In the genomic region with DNA sequence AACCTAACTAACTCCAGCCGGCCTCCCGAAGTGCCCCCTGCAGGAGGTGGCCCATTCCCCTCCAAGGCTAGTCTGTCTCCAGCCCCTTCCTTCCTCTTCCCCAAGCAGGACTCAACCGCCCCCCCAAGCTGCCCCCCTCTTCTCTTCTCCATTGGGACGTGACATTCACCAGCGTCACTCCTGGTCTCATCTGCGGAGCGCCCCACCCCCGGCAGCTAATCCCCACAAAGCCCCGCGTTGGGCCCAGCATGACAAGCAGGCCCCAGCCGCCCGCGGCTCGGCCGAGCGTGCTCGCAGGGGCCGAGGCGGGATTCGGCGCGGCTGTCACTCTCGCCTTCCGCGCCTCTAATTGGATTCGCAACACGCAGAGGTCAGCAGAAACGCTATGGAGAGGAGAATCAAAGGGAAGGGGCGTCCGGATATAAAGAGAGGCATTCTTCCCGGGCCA, we compare ENCODE assay signal across 9 mouse cellular contexts.
DNase-seq lines count a peak whose midpoint lies in the region; ATAC-seq and TF ChIP-seq lines count a peak whose summit lies in the region.
"Had no signal": no experiment of that assay in that cellular context is flagged by ENCODE, and none has a peak within 500 bp of the region (broad histone marks: within the 10 kb centered on the region; RNA-seq: fewer than 3 reads in every experiment).

No protein-coding gene starts in this region.

- peak overlapping the region; percentile 51 for H3K9ac ChIP-seq in kidney, embryonic 14.5 days (ENCODE audit: low read depth, low read length)
- H3K9ac ChIP-seq in neural tube, embryonic 15.5 days (replicated peaks): peak overlapping the region; percentile 36

- H3K9me3 ChIP-seq in kidney, embryonic 14.5 days (ENCODE audit: control insufficient read depth, low read length): no peaks in the 10 kb centered on the region
- H3K9me3 ChIP-seq in neural tube, embryonic 15.5 days (replicated peaks): no peaks in the 10 kb centered on the region

- peak overlapping the region; percentile 20 for H3K4me3 ChIP-seq in kidney, embryonic 14.5 days (ENCODE audit: low read length)
- no peak overlapping the region for H3K4me3 ChIP-seq in kidney, adult 2 months (ENCODE audit: insufficient read depth, low read depth, low read length)
- peak overlapping the region; percentile 16 for H3K4me3 ChIP-seq in neural tube, embryonic 15.5 days (replicated peaks)

- 1% methylated on average over 31 of the region's 31 CpGs for WGBS in kidney, embryonic 14.5 days
- WGBS in kidney, adult 2 months: 12% methylated on average over 30 of the region's 31 CpGs
- 2% methylated on average over 31 of the region's 31 CpGs for WGBS in neural tube, embryonic 15.5 days

- no peaks in the 10 kb centered on the region for H3K27me3 ChIP-seq in kidney, embryonic 14.5 days (ENCODE audit: control insufficient read depth, insufficient read depth, low read length)
- no peaks in the 10 kb centered on the region for H3K27me3 ChIP-seq in kidney, adult 2 months (replicated peaks; ENCODE audit: control insufficient read depth, insufficient read depth, low read length)
- no peaks in the 10 kb centered on the region for H3K27me3 ChIP-seq in neural tube, embryonic 15.5 days (replicated peaks)
- H3K27me3 ChIP-seq: Patski had no signal

- TF ChIP-seq CTCF in kidney, adult 2 months (conservative IDR thresholded peaks at IDR 0.05; ENCODE audit: insufficient read depth, insufficient read length, low read depth, low read length): no peak

- H3K36me3 ChIP-seq in kidney, embryonic 14.5 days (ENCODE audit: control insufficient read depth, insufficient read depth, low read length): no peaks in the 10 kb centered on the region
- H3K36me3 ChIP-seq in kidney, adult 2 months (ENCODE audit: control insufficient read depth, insufficient read depth, low read length): no peaks in the 10 kb centered on the region
- no peaks in the 10 kb centered on the region; the same call in 1 of the 2 replicates for H3K36me3 ChIP-seq in neural tube, embryonic 15.5 days

- no peak for DNase-seq in kidney, adult 2 months
- peak; percentile 86 for DNase-seq in embryo, embryonic 10 days (ENCODE audit: low spot score)
- peak; percentile 29 to 51 for DNase-seq in heart, postnatal 14 days
- peak; percentile 43 for DNase-seq in liver
- DNase-seq in spleen, postnatal 4 days (ENCODE audit: low spot score in 2 of 2): no peak

- TF ChIP-seq POLR2A in kidney, adult 2 months (IDR thresholded peaks at IDR 0.05; ENCODE audit: low read depth, low read length): no peak

- ATAC-seq in kidney, embryonic 14.5 days (ENCODE audit: low FRiP score, low TSS enrichment): peak; percentile 72
- peak; percentile 54; the same call in 1 of the 2 replicates for ATAC-seq in neural tube, embryonic 15.5 days (ENCODE audit: low FRiP score)
- no peak for ATAC-seq in monocyte, adult 5-6 weeks (replicated peaks; ENCODE audit: insufficient number of reproducible peaks, low FRiP score, low TSS enrichment, poor library complexity, severe bottlenecking)
- ATAC-seq: Patski had no signal

- intact Hi-C loops in heart, postnatal 14 days (cut with DNase I): no loop called here

- H3K4me2 ChIP-seq in kidney, embryonic 14.5 days (replicated peaks; ENCODE audit: low read depth, low read length): peak overlapping the region; percentile 50
- peak overlapping the region; percentile 54 for H3K4me2 ChIP-seq in neural tube, embryonic 15.5 days

- H3K27ac ChIP-seq in kidney, embryonic 14.5 days (ENCODE audit: low read depth, low read length): peak overlapping the region; percentile 55; the same call in 1 of the 2 replicates
- no peak overlapping the region for H3K27ac ChIP-seq in kidney, adult 2 months (ENCODE audit: insufficient read depth, low read depth, low read length)
- H3K27ac ChIP-seq in neural tube, embryonic 15.5 days (replicated peaks): peak overlapping the region; percentile 82

- H3K4me1 ChIP-seq in kidney, embryonic 14.5 days (ENCODE audit: control insufficient read depth, insufficient read depth, low read length): peaks cover 38% of the 10 kb centered on the region
- no peaks in the 10 kb centered on the region for H3K4me1 ChIP-seq in kidney, adult 2 months (ENCODE audit: control insufficient read depth, insufficient read depth, low read length)
- peaks cover 68% of the 10 kb centered on the region for H3K4me1 ChIP-seq in neural tube, embryonic 15.5 days

Comparison
In these comparisons a context has a peak if more than half of its experiments do, and no peak if none do; other contexts are left out.
1. DNase-seq: peak in embryo, embryonic 10 days (single experiment), heart, postnatal 14 days (2 of 2) and liver (single experiment); none in kidney, adult 2 months (single experiment) and spleen, postnatal 4 days (0 of 2).